Mouse (Mus musculus) testis, postnatal 10 days (tissue): ENCODE measurements at regions not wholly inside any gene's neighbourhood (a gene's known extent, or its start where the extent isn't known, plus 50 kb on each side); places are given as distances from the start of the nearest gene placed in this dataset.
"Not testable (repeated sequence)": the region's sequence is repeated elsewhere in the genome, so short reads cannot be mapped to it uniquely, and the experiment has no call there.

Experiments used
- DNase-seq: peaks from one replicate; pipeline ENCODE4 v3.0.0; 2021; ENCODE audit warnings: low spot score

- not testable (repeated sequence) for DNase-seq
Measured at GRCm38 (mm10) chr13:102025547-102025946, 257.5 kb upstream of the Pik3r1 start.

GRCm38 (mm10) chr13:102031416-102031815, 263.4 kb upstream of the Pik3r1 start:
- DNase-seq = no peak

- no peak for DNase-seq
Measured at GRCm38 (mm10) chr13:102034484-102034883, 266.5 kb upstream of the Pik3r1 start.

GRCm38 (mm10) chr13:102036001-102036400, 268.0 kb upstream of the Pik3r1 start:
- DNase-seq = no peak

- DNase-seq = no peak
Measured at GRCm38 (mm10) chr13:102036819-102037624, 269.0 kb upstream of the Pik3r1 start.

GRCm38 (mm10) chr13:102060213-102060612, 292.2 kb upstream of the Pik3r1 start:
- no peak for DNase-seq

- peak; percentile 53 for DNase-seq
Measured at GRCm38 (mm10) chr13:102064590-102065273, 296.7 kb upstream of the Pik3r1 start.

- DNase-seq = no peak
Measured at GRCm38 (mm10) chr13:102065274-102065640, 297.2 kb upstream of the Pik3r1 start.

GRCm38 (mm10) chr13:102065796-102066195, 297.8 kb upstream of the Pik3r1 start:
- no peak for DNase-seq

GRCm38 (mm10) chr13:102070740-102071139, 302.7 kb upstream of the Pik3r1 start:
- no peak for DNase-seq

GRCm38 (mm10) chr13:102072366-102072765, 304.3 kb upstream of the Pik3r1 start:
- no peak for DNase-seq

GRCm38 (mm10) chr13:102087766-102088165, 319.7 kb upstream of the Pik3r1 start:
- no peak for DNase-seq

- no peak for DNase-seq
Measured at GRCm38 (mm10) chr13:102089551-102089950, 321.5 kb upstream of the Pik3r1 start.

- DNase-seq = no peak
Measured at GRCm38 (mm10) chr13:102094193-102094592, 326.2 kb upstream of the Pik3r1 start.

GRCm38 (mm10) chr13:102103161-102103560, 335.1 kb upstream of the Pik3r1 start:
- no peak for DNase-seq

GRCm38 (mm10) chr13:102106188-102106587, 338.2 kb upstream of the Pik3r1 start:
- DNase-seq = no peak

- no peak for DNase-seq
Measured at GRCm38 (mm10) chr13:102108204-102108603, 340.2 kb upstream of the Pik3r1 start.

GRCm38 (mm10) chr13:102108916-102109315, 340.9 kb upstream of the Pik3r1 start:
- DNase-seq = no peak

GRCm38 (mm10) chr13:102113941-102114340, 345.9 kb upstream of the Pik3r1 start:
- no peak for DNase-seq

- no peak for DNase-seq
Measured at GRCm38 (mm10) chr13:102122341-102122740, 354.3 kb upstream of the Pik3r1 start.

GRCm38 (mm10) chr13:102127933-102128430, 360.0 kb upstream of the Pik3r1 start:
- DNase-seq = no peak

GRCm38 (mm10) chr13:102131459-102131858, 363.4 kb upstream of the Pik3r1 start:
- no peak for DNase-seq

- no peak for DNase-seq
Measured at GRCm38 (mm10) chr13:102132154-102132553, 364.1 kb upstream of the Pik3r1 start.
